Mouse (Mus musculus) hindbrain, postnatal 0 days (tissue): Measurements from ENCODE around the gene Sgms1. TPM values are rescaled to one million over a fixed set of nuclear protein-coding genes. Genes with fewer than 3 reads are reported as not detected.
"Not testable (repeated sequence)": the region's sequence is repeated elsewhere in the genome, so short reads cannot be mapped to it uniquely, and the experiment has no call there.

Experiments
- ATAC-seq: fragments of 200-750 bp; cut with Nextera tagmentation; 2 replicates; pipeline ENCODE4 v1.8.0; 2017; ENCODE audit warnings: mild to moderate bottlenecking, moderate TSS enrichment, moderate library complexity
- DNase-seq: peaks from one replicate; pipeline ENCODE4 v3.0.0-alpha.2; 2015; ENCODE audit warnings: low spot score
- H3K27ac ChIP-seq: fragments of 300-500 bp; sonication (generic); 2 replicates; pipeline ENCODE4 v1.5.1; 2014; ENCODE audit warnings: mild to moderate bottlenecking
- H3K27me3 ChIP-seq: fragments of 300-500 bp; sonication (generic); 2 replicates; pipeline ENCODE4 v1.6.1; 2014; ENCODE audit warnings: low read length, mixed read lengths; ENCODE audit not compliant: insufficient read depth
- H3K36me3 ChIP-seq: fragments of 300-500 bp; sonication (generic); 2 replicates; pipeline ENCODE4 v1.6.1; 2014; ENCODE audit warnings: low read length, mixed read lengths; ENCODE audit not compliant: insufficient read depth
- H3K4me1 ChIP-seq: fragments of 300-500 bp; sonication (generic); 2 replicates; pipeline ENCODE4 v1.6.1; 2014; ENCODE audit warnings: antibody characterized with exemption, low read length, mixed read lengths; ENCODE audit not compliant: insufficient read depth
- H3K4me2 ChIP-seq: fragments of 300-500 bp; sonication (generic); 2 replicates; pipeline ENCODE4 v1.6.1; 2014; ENCODE audit warnings: low read depth, mild to moderate bottlenecking, low read length, moderate library complexity, mixed read lengths
- H3K4me3 ChIP-seq: fragments of 300-500 bp; sonication (generic); 2 replicates; pipeline ENCODE4 v1.5.1; 2014; ENCODE audit warnings: low read length
- H3K9ac ChIP-seq: fragments of 300-500 bp; sonication (generic); replicated peaks from 2 replicates; pipeline ENCODE4 v1.6.1; 2014; ENCODE audit warnings: mild to moderate bottlenecking, low read length, moderate library complexity, mixed read lengths
- H3K9me3 ChIP-seq: fragments of 300-500 bp; sonication (generic); 2 replicates; pipeline ENCODE4 v1.6.1; 2016; ENCODE audit warnings: low read length, mixed read lengths
- CTCF ChIP-seq: IDR thresholded peaks from 2 replicates; pipeline ENCODE4 v1.5.1; 2016; ENCODE audit warnings: antibody characterized with exemption, control low read depth, low read depth
- WGBS: fragments of 180-500 bp; shearing (Covaris S2); extraction: QIAGEN DNeasy Blood & Tissue Kit; methylation state at CpG from one replicate; pipeline ENCODE4 v1.1.7; 2014; 5-methylcytosine and 5-hydroxymethylcytosine counted together
- polyA plus RNA-seq: library from polyadenylated mRNA; unstranded; fragments of >200 nt; fragmentation: Nextera tagmentation; extraction: Ambion mirVana; gene quantifications from 2 replicates; pipeline ENCODE4 v1.2.1, GENCODE M21; 2015
- total RNA-seq: library from RNA; depleted of rRNA; stranded (reverse); fragments of >200 nt; gene quantifications from 2 replicates; pipeline ENCODE4 v1.2.3, GENCODE M21; 2014

Sgms1 gene
- total and polyA plus RNA-seq, 2 experiments from 2014 or later, result 23.2 to 32.5 TPM

- ATAC-seq (no peak), DNase-seq (no peak)
- no peaks in the 10 kb centered on the region for H3K27me3 ChIP-seq
- no peak overlapping the region for H3K4me3 ChIP-seq
- no peaks in the 10 kb centered on the region for H3K4me1 ChIP-seq
- no peaks in the 10 kb centered on the region for H3K9me3 ChIP-seq
- no peak overlapping the region for H3K9ac ChIP-seq
- no peaks in the 10 kb centered on the region for H3K36me3 ChIP-seq
- no peak overlapping the region for H3K4me2 ChIP-seq
- no peak overlapping the region for H3K27ac ChIP-seq
- TF ChIP-seq CTCF, result no peak
- 78% methylated on average over 6 of the region's 6 CpGs for WGBS
These were observed 24.4 kb downstream of the Sgms1 start for GRCm38 (mm10) chr19:32365111-32365510.

GRCm38 (mm10) chr19:32363587-32363986, 25.9 kb downstream of the Sgms1 start:
- Histone ChIP-seq H3K4me3 (no peak overlapping the region), H3K36me3 (no peaks in the 10 kb centered on the region), H3K9ac (no peak overlapping the region), H3K27ac (no peak overlapping the region), H3K9me3 (no peaks in the 10 kb centered on the region), H3K4me1 (no peaks in the 10 kb centered on the region), H3K27me3 (no peaks in the 10 kb centered on the region), H3K4me2 (no peak overlapping the region)
- no peak for TF ChIP-seq CTCF
- ATAC-seq, result no peak
- 84% methylated on average over 4 of the region's 4 CpGs for WGBS
- DNase-seq, result no peak

- ATAC-seq (no peak), DNase-seq (no peak)
- TF ChIP-seq CTCF, result no peak
- H3K4me2 ChIP-seq, result no peak overlapping the region
- H3K27me3 ChIP-seq, result no peaks in the 10 kb centered on the region
- no peaks in the 10 kb centered on the region for H3K36me3 ChIP-seq
- 72% methylated on average over 3 of the region's 3 CpGs for WGBS
- H3K4me3 ChIP-seq, result no peak overlapping the region
- no peak overlapping the region for H3K27ac ChIP-seq
- no peaks in the 10 kb centered on the region for H3K4me1 ChIP-seq
- H3K9me3 ChIP-seq, result no peaks in the 10 kb centered on the region
- H3K9ac ChIP-seq, result no peak overlapping the region
These were observed 27.0 kb downstream of the Sgms1 start for GRCm38 (mm10) chr19:32362520-32362919.

GRCm38 (mm10) chr19:32360989-32361698, 28.4 kb downstream of the Sgms1 start:
- WGBS, result 97% methylated on average over 1 of the region's 1 CpGs
- Histone ChIP-seq H3K4me3 (no peak overlapping the region), H3K4me1 (no peaks in the 10 kb centered on the region), H3K27ac (no peak overlapping the region), H3K9me3 (no peaks in the 10 kb centered on the region), H3K4me2 (no peak overlapping the region), H3K9ac (no peak overlapping the region), H3K27me3 (no peaks in the 10 kb centered on the region), H3K36me3 (no peaks in the 10 kb centered on the region)
- no peak for TF ChIP-seq CTCF
- DNase-seq (no peak), ATAC-seq (no peak)

- no peak for TF ChIP-seq CTCF
- no peaks in the 10 kb centered on the region for H3K27me3 ChIP-seq
- H3K4me2 ChIP-seq, result no peak overlapping the region
- WGBS, result 91% methylated on average over 3 of the region's 3 CpGs
- ATAC-seq (no peak), DNase-seq (no peak)
- H3K27ac ChIP-seq, result no peak overlapping the region
- no peak overlapping the region for H3K4me3 ChIP-seq
- H3K36me3 ChIP-seq, result no peaks in the 10 kb centered on the region
- no peaks in the 10 kb centered on the region for H3K9me3 ChIP-seq
- H3K4me1 ChIP-seq, result 0 out of 2 replicates have a peak, but pooled peaks cover 1% of the 10 kb centered on the region
- H3K9ac ChIP-seq, result no peak overlapping the region
These were observed 29.0 kb downstream of the Sgms1 start for GRCm38 (mm10) chr19:32360546-32360945.

- no peak overlapping the region for H3K9ac ChIP-seq
- no peaks in the 10 kb centered on the region for H3K27me3 ChIP-seq
- H3K9me3 ChIP-seq, result no peaks in the 10 kb centered on the region
- peak; percentile 61 for ATAC-seq
- H3K27ac ChIP-seq, result no peak overlapping the region
- H3K4me3 ChIP-seq, result no peak overlapping the region
- H3K4me1 ChIP-seq, result 0 out of 2 replicates have a peak, but pooled peaks cover 4% of the 10 kb centered on the region
- H3K4me2 ChIP-seq, result no peak overlapping the region
- peak; percentile 54 for DNase-seq
- H3K36me3 ChIP-seq, result no peaks in the 10 kb centered on the region
- TF ChIP-seq CTCF, result no peak
- 44% methylated on average over 12 of the region's 12 CpGs for WGBS
These were observed 30.6 kb downstream of the Sgms1 start for GRCm38 (mm10) chr19:32358699-32359517.

GRCm38 (mm10) chr19:32358011-32358410, 31.5 kb downstream of the Sgms1 start:
- H3K27me3 ChIP-seq, DNase-seq, H3K4me2 ChIP-seq, H3K4me1 ChIP-seq, H3K9ac ChIP-seq, H3K36me3 ChIP-seq, H3K4me3 ChIP-seq, H3K27ac ChIP-seq, ATAC-seq, H3K9me3 ChIP-seq: not testable (repeated sequence)
- 91% methylated on average over 7 of the region's 7 CpGs for WGBS
